Mouse (Mus musculus): ENCODE results near the gene Rac2. TPM values are rescaled to one million over a fixed set of nuclear protein-coding genes. Genes with fewer than 3 reads are reported as not detected.

Rac2 gene
- polyA plus RNA-seq, 1 experiment from 2014 or later: 7.7 TPM

DNA sequence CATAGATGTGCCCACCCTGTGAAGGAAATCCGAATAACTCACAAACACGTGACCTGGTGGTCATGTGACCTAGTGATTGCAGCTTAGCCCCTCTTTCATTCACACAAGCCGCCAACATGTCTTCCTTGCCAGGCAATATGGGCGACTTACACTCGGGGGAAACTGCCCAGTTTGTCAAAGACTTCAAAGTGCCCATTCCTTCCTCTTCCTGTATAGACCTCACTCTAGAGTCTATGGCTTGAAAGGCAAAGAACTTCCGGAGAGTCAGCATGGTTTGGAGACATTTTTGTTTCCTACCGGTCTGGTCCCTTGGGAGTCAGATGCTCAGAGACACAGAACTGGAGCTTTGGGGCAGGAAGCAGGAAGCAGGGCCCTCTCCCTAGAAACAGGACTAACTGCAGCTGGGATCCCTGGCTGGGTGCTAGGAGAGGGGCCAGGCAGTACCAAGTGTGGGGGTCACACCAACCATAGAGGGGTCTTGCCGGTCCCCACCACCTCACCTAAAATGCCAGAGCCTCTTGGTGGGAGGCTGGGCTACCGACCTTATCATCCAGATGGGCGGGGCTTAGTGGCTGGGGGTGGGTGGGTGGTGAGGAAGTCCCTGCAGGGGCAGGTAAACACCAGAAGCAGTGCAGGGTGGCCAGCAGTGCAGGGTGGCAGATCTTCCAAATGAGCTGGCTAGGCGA is 43.7 kb downstream of the Rac2 start:
- H3K9me3 ChIP-seq: no peaks in the 10 kb centered on the region
- no peak for ATAC-seq (ENCODE audit: low FRiP score, low read depth)
- H3K4me1 ChIP-seq: peaks cover 23% of the 10 kb centered on the region
- H3K4me2 ChIP-seq (replicated peaks): peak overlapping the region; percentile 55
- no peaks in the 10 kb centered on the region for H3K36me3 ChIP-seq
- peak overlapping the region; percentile 41; the same call in 1 of the 2 replicates for H3K9ac ChIP-seq
- peak overlapping the region; percentile 5; the same call in 1 of the 2 replicates for H3K4me3 ChIP-seq
- H3K27ac ChIP-seq: no peak overlapping the region
- 0 out of 2 replicates have a peak, but pooled peaks cover 2% of the 10 kb centered on the region for H3K27me3 ChIP-seq (replicated peaks)
- 54% methylated on average over 11 of the region's 11 CpGs for WGBS

GRCm38 (mm10) chr15:78527973-78528372 is 44.6 kb downstream of the Rac2 start:
- Histone ChIP-seq H3K27ac (no peak overlapping the region), H3K36me3 (no peaks in the 10 kb centered on the region), H3K27me3 (replicated peaks) (0 out of 2 replicates have a peak, but pooled peaks cover 2% of the 10 kb centered on the region), H3K9ac (no peak overlapping the region), H3K4me1 (peaks cover 23% of the 10 kb centered on the region), H3K9me3 (no peaks in the 10 kb centered on the region), H3K4me2 (replicated peaks) (no peak overlapping the region), H3K4me3 (no peak overlapping the region)
- WGBS: 89% methylated on average over 7 of the region's 7 CpGs
- ATAC-seq (ENCODE audit: low FRiP score, low read depth): no peak

DNA sequence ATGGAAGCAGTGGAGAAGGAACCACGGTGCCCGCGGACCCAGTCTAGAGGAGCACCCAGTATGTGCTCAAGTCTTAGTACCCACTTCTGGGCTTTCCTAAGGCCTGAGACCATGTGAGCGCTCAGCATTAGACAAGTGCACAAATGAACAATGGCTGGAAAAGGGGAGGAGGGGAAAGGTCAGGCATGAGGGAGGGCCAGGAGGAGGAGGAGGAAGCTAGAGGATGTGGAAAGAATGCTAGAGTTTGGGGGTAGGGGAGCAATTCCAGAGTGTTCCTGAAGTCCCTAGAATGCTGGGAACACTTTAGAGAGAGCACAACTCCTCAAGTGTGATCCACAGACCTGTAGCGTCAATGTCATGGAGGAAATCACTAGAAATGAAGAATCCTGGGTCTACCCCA is 48.4 kb downstream of the Rac2 start:
- ATAC-seq (ENCODE audit: low FRiP score, low read depth): no peak
- Histone ChIP-seq H3K36me3 (no peaks in the 10 kb centered on the region), H3K27me3 (replicated peaks) (no peaks in the 10 kb centered on the region), H3K4me3 (no peak overlapping the region), H3K4me1 (peaks cover 6% of the 10 kb centered on the region), H3K9me3 (no peaks in the 10 kb centered on the region), H3K27ac (no peak overlapping the region), H3K4me2 (replicated peaks) (no peak overlapping the region), H3K9ac (no peak overlapping the region)
- WGBS: 88% methylated on average over 5 of the region's 5 CpGs

GRCm38 (mm10) chr15:78521892-78522291 is 50.7 kb downstream of the Rac2 start:
- 86% methylated on average over 6 of the region's 6 CpGs for WGBS
- H3K27me3 ChIP-seq (replicated peaks): no peaks in the 10 kb centered on the region
- no peak overlapping the region for H3K4me3 ChIP-seq
- ATAC-seq (ENCODE audit: low FRiP score, low read depth): no peak
- no peak overlapping the region for H3K4me2 ChIP-seq (replicated peaks)
- no peaks in the 10 kb centered on the region for H3K4me1 ChIP-seq
- no peak overlapping the region for H3K9ac ChIP-seq
- H3K36me3 ChIP-seq: no peaks in the 10 kb centered on the region
- H3K27ac ChIP-seq: no peak overlapping the region
- no peaks in the 10 kb centered on the region for H3K9me3 ChIP-seq

- no peak overlapping the region for H3K27ac ChIP-seq
These were observed 51.3 kb downstream of the Rac2 start for GRCm38 (mm10) chr15:78521331-78521730.

DNA sequence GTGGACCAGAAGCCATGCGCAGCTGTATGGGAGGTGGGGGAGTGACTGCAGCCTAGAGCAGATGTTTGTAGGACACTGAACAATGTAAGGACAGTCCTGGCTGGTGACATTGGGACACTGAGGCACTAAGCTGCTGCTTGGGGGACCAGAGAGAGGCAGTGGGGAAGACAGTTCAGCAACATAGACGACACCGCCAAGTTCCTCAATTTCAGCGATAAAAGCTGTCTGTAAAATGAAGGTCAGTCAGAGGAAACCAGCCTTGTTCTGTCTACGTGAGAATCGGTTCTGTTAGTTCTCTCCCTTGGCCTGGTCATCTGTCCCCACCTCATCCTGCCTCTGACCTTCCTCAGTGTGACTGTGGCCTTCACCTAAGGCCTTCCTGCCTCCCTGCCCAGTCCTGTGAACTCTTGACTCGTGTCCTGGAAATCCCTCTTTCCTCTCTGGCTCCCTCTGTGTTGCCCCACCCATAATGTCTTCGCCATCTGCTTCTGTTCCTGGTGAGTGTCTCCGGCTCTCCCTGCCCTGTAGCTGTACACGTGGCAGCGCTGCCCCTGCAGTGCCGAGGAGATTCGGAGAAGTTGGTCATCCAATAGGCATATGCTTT is 52.4 kb downstream of the Rac2 start:
- Histone ChIP-seq H3K4me3 (no peak overlapping the region), H3K27me3 (replicated peaks) (no peaks in the 10 kb centered on the region), H3K4me1 (no peaks in the 10 kb centered on the region), H3K9ac (no peak overlapping the region), H3K36me3 (no peaks in the 10 kb centered on the region), H3K4me2 (replicated peaks) (no peak overlapping the region), H3K27ac (no peak overlapping the region), H3K9me3 (no peaks in the 10 kb centered on the region)
- no peak for ATAC-seq (ENCODE audit: low FRiP score, low read depth)
- WGBS: 76% methylated on average over 13 of the region's 13 CpGs

More at GRCm38 (mm10) chr15:78521331-78521730, 51.3 kb downstream of the Rac2 start:
- Histone ChIP-seq H3K9ac (no peak overlapping the region), H3K9me3 (no peaks in the 10 kb centered on the region), H3K27me3 (replicated peaks) (no peaks in the 10 kb centered on the region), H3K36me3 (no peaks in the 10 kb centered on the region), H3K4me1 (no peaks in the 10 kb centered on the region), H3K4me3 (no peak overlapping the region), H3K4me2 (replicated peaks) (no peak overlapping the region)
- 63% methylated on average over 8 of the region's 8 CpGs for WGBS
- ATAC-seq (ENCODE audit: low FRiP score, low read depth): no peak

GRCm38 (mm10) chr15:78518221-78518620 is 54.4 kb downstream of the Rac2 start:
- H3K36me3 ChIP-seq: no peaks in the 10 kb centered on the region
- H3K4me3 ChIP-seq: no peak overlapping the region
- H3K4me1 ChIP-seq: no peaks in the 10 kb centered on the region
- H3K4me2 ChIP-seq (replicated peaks): no peak overlapping the region
- H3K27ac ChIP-seq: no peak overlapping the region
- no peak for ATAC-seq (ENCODE audit: low FRiP score, low read depth)
- no peaks in the 10 kb centered on the region for H3K9me3 ChIP-seq
- no peaks in the 10 kb centered on the region for H3K27me3 ChIP-seq (replicated peaks)
- H3K9ac ChIP-seq: no peak overlapping the region
- WGBS: 69% methylated on average over 7 of the region's 7 CpGs

- no peak for ATAC-seq (ENCODE audit: low FRiP score, low read depth)
- no peak overlapping the region for H3K27ac ChIP-seq
- H3K4me1 ChIP-seq: no peaks in the 10 kb centered on the region
- no peaks in the 10 kb centered on the region for H3K9me3 ChIP-seq
- H3K4me2 ChIP-seq (replicated peaks): no peak overlapping the region
- no peak overlapping the region for H3K4me3 ChIP-seq
- 87% methylated on average over 6 of the region's 6 CpGs for WGBS
- H3K27me3 ChIP-seq (replicated peaks): no peaks in the 10 kb centered on the region
- no peak overlapping the region for H3K9ac ChIP-seq
- no peaks in the 10 kb centered on the region for H3K36me3 ChIP-seq
These were observed 56.8 kb downstream of the Rac2 start for GRCm38 (mm10) chr15:78515759-78516158.

GRCm38 (mm10) chr15:78514393-78515146 is 58.0 kb downstream of the Rac2 start:
- no peak for ATAC-seq (ENCODE audit: low FRiP score, low read depth)
- H3K4me1 ChIP-seq: peaks cover 8% of the 10 kb centered on the region; the same call in 1 of the 2 replicates
- 38% methylated on average over 7 of the region's 7 CpGs for WGBS
- H3K4me3 ChIP-seq: no peak overlapping the region
- no peaks in the 10 kb centered on the region for H3K9me3 ChIP-seq
- no peak overlapping the region for H3K9ac ChIP-seq
- H3K36me3 ChIP-seq: no peaks in the 10 kb centered on the region
- H3K4me2 ChIP-seq (replicated peaks): no peak overlapping the region
- no peak overlapping the region for H3K27ac ChIP-seq
- H3K27me3 ChIP-seq (replicated peaks): no peaks in the 10 kb centered on the region

DNA sequence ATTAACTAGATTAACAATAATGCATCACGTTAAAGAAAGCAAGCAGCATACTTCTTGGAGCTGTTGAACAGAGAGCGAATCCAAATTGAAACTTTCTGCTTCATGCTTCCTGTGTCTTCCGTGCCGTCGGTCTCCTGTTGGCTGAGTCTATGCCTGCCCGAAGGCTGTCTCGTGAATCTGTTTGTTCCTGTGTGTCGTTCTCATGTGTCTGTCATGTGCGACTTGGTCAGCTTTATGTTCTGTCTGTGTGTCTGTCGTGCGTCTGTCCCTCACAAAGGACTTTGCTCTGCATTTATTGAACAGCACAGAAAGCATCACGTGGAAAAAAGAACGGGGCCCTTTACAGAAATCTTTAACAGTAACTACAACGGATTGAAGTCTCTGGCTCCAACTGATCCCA is 59.6 kb downstream of the Rac2 start:
- Histone ChIP-seq H3K4me3 (no peak overlapping the region), H3K9me3 (no peaks in the 10 kb centered on the region), H3K36me3 (no peaks in the 10 kb centered on the region), H3K9ac (no peak overlapping the region), H3K27me3 (replicated peaks) (no peaks in the 10 kb centered on the region), H3K4me2 (replicated peaks) (no peak overlapping the region), H3K4me1 (peaks cover 9% of the 10 kb centered on the region; the same call in 1 of the 2 replicates), H3K27ac (no peak overlapping the region)
- no peak for ATAC-seq (ENCODE audit: low FRiP score, low read depth)
- 89% methylated on average over 14 of the region's 14 CpGs for WGBS

DNA sequence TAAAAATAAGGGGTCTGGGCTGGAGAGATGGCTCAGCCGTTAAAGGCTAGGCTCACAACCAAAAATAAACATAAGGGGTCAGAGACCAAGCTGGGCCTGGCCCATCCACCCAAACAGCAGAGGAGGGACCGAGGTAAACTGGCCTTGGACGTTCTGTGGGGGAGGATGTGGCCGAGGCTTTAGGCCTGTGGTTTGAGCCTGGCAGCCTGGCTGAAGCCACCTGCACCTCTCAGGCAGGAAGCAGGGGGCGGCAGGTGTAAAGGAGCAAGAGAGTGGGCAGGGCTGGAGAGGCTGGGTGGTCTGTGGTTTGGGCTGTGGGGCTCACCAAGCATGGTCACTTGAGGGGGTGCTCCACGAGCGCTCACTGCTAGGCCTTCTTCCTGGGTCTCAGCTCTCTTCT is 60.6 kb downstream of the Rac2 start:
- WGBS: 81% methylated on average over 7 of the region's 7 CpGs
- ATAC-seq (ENCODE audit: low FRiP score, low read depth): no peak
- no peak overlapping the region for H3K27ac ChIP-seq

DNA sequence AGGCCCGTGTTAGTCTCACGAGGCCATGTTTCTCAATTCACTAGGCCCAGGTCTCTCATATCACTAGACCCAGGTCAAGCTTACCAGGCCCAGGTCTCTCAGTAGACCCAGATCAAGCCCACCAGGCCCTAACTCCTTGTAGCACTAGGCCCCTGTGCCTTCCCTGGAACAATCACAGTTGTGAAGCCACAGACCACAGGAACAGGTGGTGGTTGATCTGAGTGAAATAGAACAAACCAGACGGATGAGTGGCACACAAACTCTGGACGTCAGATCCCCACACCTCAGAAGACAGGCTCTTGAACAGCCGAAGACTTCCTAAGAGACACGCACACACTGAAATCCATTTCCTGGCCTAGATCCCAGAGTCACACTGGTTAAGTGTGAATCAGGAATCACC is 61.8 kb downstream of the Rac2 start:
- H3K27me3 ChIP-seq (replicated peaks): no peaks in the 10 kb centered on the region
- no peaks in the 10 kb centered on the region for H3K36me3 ChIP-seq
- H3K4me1 ChIP-seq: peaks cover 9% of the 10 kb centered on the region; the same call in 1 of the 2 replicates
- H3K4me2 ChIP-seq (replicated peaks): no peak overlapping the region
- H3K9ac ChIP-seq: no peak overlapping the region
- H3K4me3 ChIP-seq: no peak overlapping the region
- no peak for ATAC-seq (ENCODE audit: low FRiP score, low read depth)
- no peak overlapping the region for H3K27ac ChIP-seq
- no peaks in the 10 kb centered on the region for H3K9me3 ChIP-seq
- WGBS: 93% methylated on average over 6 of the region's 6 CpGs

More for the DNA sequence above, 60.6 kb downstream of the Rac2 start:
- Histone ChIP-seq H3K27me3 (replicated peaks) (no peaks in the 10 kb centered on the region), H3K9me3 (no peaks in the 10 kb centered on the region), H3K9ac (0 out of 2 replicates have a peak overlapping the region, but pooled peaks have one; percentile 10), H3K4me2 (replicated peaks) (no peak overlapping the region), H3K4me1 (peaks cover 9% of the 10 kb centered on the region; the same call in 1 of the 2 replicates), H3K36me3 (no peaks in the 10 kb centered on the region), H3K4me3 (no peak overlapping the region)
